Mouse (Mus musculus) mouse embryonic stem cell (cell line): ENCODE measurements around the gene Rras.
"Not testable (repeated sequence)": the region's sequence is repeated elsewhere in the genome, so short reads cannot be mapped to it uniquely, and the experiment has no call there.

Source experiments
- in situ Hi-C, 2 experiments: fragments of 300-500 bp; cut with MboI; formaldehyde crosslinking; loops; 1 replicate in 1 of 2; 3 replicates in 1 of 2; pipeline ENCODE4 v1.14.3; 2019 to 2020; ENCODE audit warnings: low sequenced_read_pairs in 2 of 2, low pct_unique_long_range_greater_than_20kb in 1 of 2, mixed read lengths in 1 of 2; ENCODE audit not compliant: unreplicated experiment in 1 of 2

The Rras gene

GRCm38 (mm10) chr7:45020225-45020624 lies 2.5 kb downstream of the Rras start:
- in situ Hi-C loops, result no loop called here

- in situ Hi-C loops, result not testable (repeated sequence)
Measured at GRCm38 (mm10) chr7:45023711-45024110, 6.0 kb downstream of the Rras start.

GRCm38 (mm10) chr7:45024281-45025248 lies 6.8 kb downstream of the Rras start:
- in situ Hi-C loops, result no loop called here

GRCm38 (mm10) chr7:45025601-45026220 lies 8.0 kb downstream of the Rras start:
- in situ Hi-C loops, result no loop called here

- in situ Hi-C loops, result no loop called here
Measured at GRCm38 (mm10) chr7:45026256-45026655, 8.5 kb downstream of the Rras start.

GRCm38 (mm10) chr7:45027761-45028160 lies 10.0 kb downstream of the Rras start:
- in situ Hi-C loops, result no loop called here

- in situ Hi-C loops, result no loop called here
Measured at GRCm38 (mm10) chr7:45028351-45028750, 10.6 kb downstream of the Rras start.

- in situ Hi-C loops, result no loop called here
Measured at GRCm38 (mm10) chr7:45029995-45030394, 12.2 kb downstream of the Rras start.

- in situ Hi-C loops, result no loop called here
Measured at GRCm38 (mm10) chr7:45030857-45031256, 13.1 kb downstream of the Rras start.

- in situ Hi-C loops, result no loop called here
Measured at GRCm38 (mm10) chr7:45033722-45034359, 16.1 kb downstream of the Rras start.

GRCm38 (mm10) chr7:45035631-45036030 lies 17.9 kb downstream of the Rras start:
- in situ Hi-C loops, result no loop called here

- in situ Hi-C loops, result no loop called here
Measured at GRCm38 (mm10) chr7:45036702-45037101, 18.9 kb downstream of the Rras start.

- in situ Hi-C loops, result no loop called here
Measured at GRCm38 (mm10) chr7:45037720-45038361, 20.1 kb downstream of the Rras start.

- in situ Hi-C loops, result no loop called here
Measured at GRCm38 (mm10) chr7:45038411-45038810, 20.6 kb downstream of the Rras start.

- in situ Hi-C loops, result no loop called here
Measured at GRCm38 (mm10) chr7:45040851-45041250, 23.1 kb downstream of the Rras start.

- in situ Hi-C loops, result no loop called here
Measured at GRCm38 (mm10) chr7:45043307-45043706, 25.5 kb downstream of the Rras start.

GRCm38 (mm10) chr7:45045741-45046140 lies 28.0 kb downstream of the Rras start:
- in situ Hi-C loops, result no loop called here

GRCm38 (mm10) chr7:45046853-45047350 lies 29.1 kb downstream of the Rras start:
- in situ Hi-C loops, result no loop called here

- in situ Hi-C loops, result no loop called here
Measured at GRCm38 (mm10) chr7:45047491-45047890, 29.7 kb downstream of the Rras start.
